Mouse (Mus musculus): Measurements from ENCODE around the gene Slc9a3r1. TPM values are rescaled to one million over a fixed set of nuclear protein-coding genes. Genes with fewer than 3 reads are reported as not detected.
A peak's percentile ranks its signal among the peaks of the same experiment; 100 is the strongest.

Slc9a3r1 gene
- polyA plus RNA-seq, 2 experiments, result 41.4 to 49.6 TPM

DNA sequence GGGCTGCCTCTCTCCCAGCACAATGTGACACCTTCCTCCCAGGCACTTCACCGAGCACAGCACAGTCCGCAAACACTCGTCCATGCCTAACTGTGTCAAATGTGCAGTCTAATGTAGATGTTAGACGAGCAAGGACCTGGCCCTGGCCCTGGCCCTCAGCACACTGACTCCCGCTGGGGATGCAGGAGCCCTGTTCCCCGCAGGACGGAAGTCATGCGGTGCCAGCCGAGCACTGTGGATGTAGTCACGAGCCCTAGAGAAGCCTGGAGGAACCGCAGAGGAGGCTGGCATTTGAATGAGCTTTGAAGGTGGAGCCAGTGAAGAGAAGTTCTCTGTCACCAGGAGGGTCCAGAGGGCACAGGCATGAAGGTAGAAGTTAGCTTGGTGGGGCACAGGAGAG lies 60.3 kb downstream of the Slc9a3r1 start:
- H3K9me3 ChIP-seq (ENCODE audit: control insufficient read depth, low read length), result no peaks in the 10 kb centered on the region
- ATAC-seq (ENCODE audit: insufficient read depth), result no peak
- H3K27me3 ChIP-seq (ENCODE audit: control insufficient read depth, insufficient read depth, low read length), result no peaks in the 10 kb centered on the region
- no peaks in the 10 kb centered on the region for H3K36me3 ChIP-seq (replicated peaks; ENCODE audit: control insufficient read depth, insufficient read depth, low read depth)
- no peak for DNase-seq (ENCODE audit: low read depth in 3 of 3, low spot score in 3 of 3)
- peaks cover 0 to 11% of the 10 kb centered on the region in 2 experiments; a peak in 2 of 4 replicates for H3K4me1 ChIP-seq (replicated peaks; ENCODE audit: control insufficient read depth in 2 of 2, insufficient read depth in 2 of 2, low read length in 1 of 2)
- no peak for TF ChIP-seq CTCF (IDR thresholded peaks at IDR 0.05; ENCODE audit: low read depth)
- TF ChIP-seq EP300 (IDR thresholded peaks at IDR 0.05; ENCODE audit: low read depth), result no peak
- H3K27ac ChIP-seq, result no peak overlapping the region
- no peak overlapping the region for H3K4me3 ChIP-seq (ENCODE audit: insufficient read depth in 1 of 2, low read depth in 2 of 2, low read length in 2 of 2)
- no peak overlapping the region for H3K9ac ChIP-seq (replicated peaks)
- 54% methylated on average over 11 of the region's 11 CpGs for WGBS (ENCODE audit: insufficient replicate concordance)
- H3K4me2 ChIP-seq (ENCODE audit: low read depth), result no peak overlapping the region

DNA sequence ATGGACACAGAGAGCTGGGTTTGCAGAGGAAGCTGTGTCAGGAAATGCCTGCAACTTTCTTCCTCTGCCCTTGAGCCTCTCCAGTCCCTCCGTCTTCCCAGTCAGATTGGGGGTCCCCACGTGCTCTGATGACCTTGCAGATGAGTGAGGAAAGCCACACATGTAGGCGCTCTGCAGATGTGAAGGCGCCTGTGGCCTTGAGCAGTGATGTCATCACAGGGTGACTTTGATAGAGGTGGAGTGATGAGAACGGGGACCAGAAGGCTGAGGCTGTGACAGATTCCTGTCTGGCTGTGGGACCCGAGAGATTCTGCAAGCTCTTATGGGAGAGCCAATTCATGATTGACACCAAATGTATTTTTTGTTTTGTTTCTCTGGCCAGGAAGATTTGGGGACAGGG lies 60.7 kb downstream of the Slc9a3r1 start:
- 38% methylated on average over 6 of the region's 6 CpGs for WGBS (ENCODE audit: insufficient replicate concordance)
- no peaks in the 10 kb centered on the region for H3K36me3 ChIP-seq (replicated peaks; ENCODE audit: control insufficient read depth, insufficient read depth, low read depth)
- DNase-seq (ENCODE audit: low read depth in 3 of 3, low spot score in 3 of 3) (no peak), ATAC-seq (ENCODE audit: insufficient read depth) (no peak)
- H3K9me3 ChIP-seq (ENCODE audit: control insufficient read depth, low read length), result no peaks in the 10 kb centered on the region
- H3K27me3 ChIP-seq (ENCODE audit: control insufficient read depth, insufficient read depth, low read length), result no peaks in the 10 kb centered on the region
- TF ChIP-seq EP300 (IDR thresholded peaks at IDR 0.05; ENCODE audit: low read depth) (no peak), CTCF (IDR thresholded peaks at IDR 0.05; ENCODE audit: low read depth) (no peak)
- H3K4me2 ChIP-seq (ENCODE audit: low read depth), result no peak overlapping the region
- H3K27ac ChIP-seq, result no peak overlapping the region
- no peak overlapping the region for H3K9ac ChIP-seq (replicated peaks)
- H3K4me1 ChIP-seq (replicated peaks; ENCODE audit: control insufficient read depth in 2 of 2, insufficient read depth in 2 of 2, low read length in 1 of 2), result peaks cover 0 to 11% of the 10 kb centered on the region in 2 experiments; a peak in 2 of 4 replicates
- H3K4me3 ChIP-seq (ENCODE audit: insufficient read depth in 1 of 2, low read depth in 2 of 2, low read length in 2 of 2), result no peak overlapping the region

DNA sequence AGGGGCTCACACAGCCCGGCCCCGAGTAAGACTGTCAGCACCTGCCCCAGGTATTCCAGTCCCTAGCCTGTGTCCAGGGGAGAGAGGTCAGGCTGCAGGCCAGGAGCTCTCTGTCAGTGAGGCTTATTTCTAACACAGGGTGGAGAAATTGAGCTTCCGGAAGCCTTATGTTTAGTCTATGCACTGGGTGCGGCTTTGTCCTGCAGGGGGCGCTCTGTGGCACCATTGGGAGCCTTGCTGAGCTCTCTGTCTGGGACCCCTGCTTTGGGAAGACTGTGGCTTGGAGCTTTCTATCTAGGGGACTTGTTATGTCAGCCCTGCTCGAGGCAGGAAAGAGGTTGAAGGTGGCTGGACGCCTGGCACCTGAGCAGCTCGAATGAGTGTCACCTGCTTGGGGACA lies 61.7 kb downstream of the Slc9a3r1 start:
- Histone ChIP-seq H3K27me3 (ENCODE audit: control insufficient read depth, insufficient read depth, low read length) (no peaks in the 10 kb centered on the region), H3K9ac (replicated peaks) (no peak overlapping the region), H3K36me3 (replicated peaks; ENCODE audit: control insufficient read depth, insufficient read depth, low read depth) (no peaks in the 10 kb centered on the region), H3K4me3 (ENCODE audit: insufficient read depth in 1 of 2, low read depth in 2 of 2, low read length in 2 of 2) (no peak overlapping the region), H3K9me3 (ENCODE audit: control insufficient read depth, low read length) (no peaks in the 10 kb centered on the region), H3K27ac (no peak overlapping the region), H3K4me2 (ENCODE audit: low read depth) (no peak overlapping the region), H3K4me1 (replicated peaks; ENCODE audit: control insufficient read depth in 2 of 2, insufficient read depth in 2 of 2, low read length in 1 of 2) (peaks cover 0 to 3% of the 10 kb centered on the region in 2 experiments; a peak in 1 of 4 replicates)
- ATAC-seq (ENCODE audit: insufficient read depth) (no peak), DNase-seq (ENCODE audit: low read depth in 3 of 3, low spot score in 3 of 3) (no peak)
- 43% methylated on average over 8 of the region's 8 CpGs for WGBS (ENCODE audit: insufficient replicate concordance)
- peak; percentile 78 for TF ChIP-seq CTCF (IDR thresholded peaks at IDR 0.05; ENCODE audit: low read depth)
- TF ChIP-seq EP300 (IDR thresholded peaks at IDR 0.05; ENCODE audit: low read depth), result no peak

DNA sequence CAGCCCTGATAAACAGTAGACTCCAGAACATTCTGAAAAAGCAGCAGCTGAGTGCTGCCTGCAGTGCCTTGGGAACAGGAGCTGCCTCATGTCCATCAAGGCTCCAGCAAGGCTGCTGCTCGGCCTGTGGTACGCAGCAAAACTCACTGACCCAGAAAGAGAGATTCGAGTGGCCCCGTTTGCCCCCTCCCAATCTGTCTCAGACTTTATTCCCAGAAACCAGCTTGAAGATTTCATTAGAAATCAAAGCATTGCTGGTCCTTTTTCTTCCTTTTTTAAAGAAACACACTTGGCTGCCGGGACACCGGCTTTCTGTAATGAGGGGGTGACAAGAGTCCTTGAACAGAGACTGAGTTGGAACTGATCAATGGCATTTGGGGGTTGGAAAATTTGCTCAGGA lies 62.2 kb downstream of the Slc9a3r1 start:
- H3K4me3 ChIP-seq (ENCODE audit: insufficient read depth in 1 of 2, low read depth in 2 of 2, low read length in 2 of 2), result no peak overlapping the region
- H3K4me2 ChIP-seq (ENCODE audit: low read depth), result no peak overlapping the region
- DNase-seq (ENCODE audit: low read depth in 3 of 3, low spot score in 3 of 3) (no peak), ATAC-seq (ENCODE audit: insufficient read depth) (no peak)
- H3K9ac ChIP-seq (replicated peaks), result no peak overlapping the region
- TF ChIP-seq EP300 (IDR thresholded peaks at IDR 0.05; ENCODE audit: low read depth) (no peak), CTCF (IDR thresholded peaks at IDR 0.05; ENCODE audit: low read depth) (no peak)
- H3K9me3 ChIP-seq (ENCODE audit: control insufficient read depth, low read length), result no peaks in the 10 kb centered on the region
- WGBS (ENCODE audit: insufficient replicate concordance), result 79% methylated on average over 6 of the region's 6 CpGs
- H3K27ac ChIP-seq, result no peak overlapping the region
- H3K27me3 ChIP-seq (ENCODE audit: control insufficient read depth, insufficient read depth, low read length), result no peaks in the 10 kb centered on the region
- no peaks in the 10 kb centered on the region for H3K36me3 ChIP-seq (replicated peaks; ENCODE audit: control insufficient read depth, insufficient read depth, low read depth)
- H3K4me1 ChIP-seq (replicated peaks; ENCODE audit: control insufficient read depth in 2 of 2, insufficient read depth in 2 of 2, low read length in 1 of 2), result 0 out of 4 replicates have a peak, but pooled peaks cover 0 to 2% of the 10 kb centered on the region in 2 experiments

DNA sequence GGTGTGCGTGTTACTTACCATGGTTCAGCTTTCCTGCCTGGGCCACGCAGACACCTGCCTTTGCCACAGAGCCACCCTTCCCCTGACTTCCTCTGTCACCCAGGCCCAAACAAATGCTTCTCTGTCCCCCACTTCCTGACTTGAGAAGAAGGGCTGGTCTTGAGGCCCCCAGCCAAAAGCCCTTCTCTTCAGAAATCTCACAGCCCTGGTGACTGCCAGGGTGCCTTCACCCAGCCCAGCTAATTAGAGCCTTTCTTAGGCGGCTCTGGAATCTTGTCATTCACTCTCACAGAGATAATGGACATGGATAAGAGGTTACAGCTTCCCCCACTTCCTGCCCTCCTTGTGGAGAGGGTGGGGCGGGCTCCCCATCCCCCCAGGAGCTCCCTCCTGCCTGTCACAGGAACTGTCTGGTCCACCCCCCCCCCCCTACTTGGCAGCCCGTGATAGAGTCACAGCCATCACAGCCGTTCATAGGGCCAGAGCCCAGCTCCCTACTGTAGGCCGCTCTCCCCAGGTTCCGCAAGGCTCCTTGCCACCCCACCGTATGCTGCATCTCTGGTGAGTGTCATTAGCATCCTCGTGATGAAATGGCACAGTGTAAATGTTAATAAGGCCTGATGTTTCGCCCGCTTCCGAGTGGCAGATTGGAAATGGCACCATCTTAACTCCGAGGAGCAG lies 63.8 kb downstream of the Slc9a3r1 start:
- Histone ChIP-seq H3K9me3 (ENCODE audit: control insufficient read depth, low read length) (no peaks in the 10 kb centered on the region), H3K4me1 (replicated peaks; ENCODE audit: control insufficient read depth in 2 of 2, insufficient read depth in 2 of 2, low read length in 1 of 2) (0 out of 4 replicates have a peak, but pooled peaks cover 0 to 2% of the 10 kb centered on the region in 2 experiments), H3K9ac (replicated peaks) (no peak overlapping the region), H3K27ac (no peak overlapping the region), H3K27me3 (ENCODE audit: control insufficient read depth, insufficient read depth, low read length) (no peaks in the 10 kb centered on the region), H3K4me3 (ENCODE audit: insufficient read depth in 1 of 2, low read depth in 2 of 2, low read length in 2 of 2) (no peak overlapping the region), H3K36me3 (replicated peaks; ENCODE audit: control insufficient read depth, insufficient read depth, low read depth) (no peaks in the 10 kb centered on the region), H3K4me2 (ENCODE audit: low read depth) (no peak overlapping the region)
- TF ChIP-seq EP300 (IDR thresholded peaks at IDR 0.05; ENCODE audit: low read depth), result no peak
- no peak for TF ChIP-seq CTCF (IDR thresholded peaks at IDR 0.05; ENCODE audit: low read depth)
- DNase-seq (ENCODE audit: low read depth in 3 of 3, low spot score in 3 of 3) (no peak), ATAC-seq (ENCODE audit: insufficient read depth) (0 out of 2 replicates have a peak, but pooled peaks have one; percentile 14)
- WGBS (ENCODE audit: insufficient replicate concordance), result 46% methylated on average over 14 of the region's 14 CpGs

Measured in liver, embryonic 14.5 days (tissue).